Mouse (Mus musculus) CD8-positive naive resting alpha-beta T cell, adult 57 days (primary cell): ENCODE measurements around the gene Sycp1. TPM values are rescaled to one million over a fixed set of nuclear protein-coding genes. Genes with fewer than 3 reads are reported as not detected.

Experiments used
- total RNA-seq: library from RNA; stranded (reverse); gene quantifications from one replicate; pipeline ENCODE4 v1.2.4, GENCODE M21; 2023

Gene Sycp1
- total RNA-seq: not detected

DNA sequence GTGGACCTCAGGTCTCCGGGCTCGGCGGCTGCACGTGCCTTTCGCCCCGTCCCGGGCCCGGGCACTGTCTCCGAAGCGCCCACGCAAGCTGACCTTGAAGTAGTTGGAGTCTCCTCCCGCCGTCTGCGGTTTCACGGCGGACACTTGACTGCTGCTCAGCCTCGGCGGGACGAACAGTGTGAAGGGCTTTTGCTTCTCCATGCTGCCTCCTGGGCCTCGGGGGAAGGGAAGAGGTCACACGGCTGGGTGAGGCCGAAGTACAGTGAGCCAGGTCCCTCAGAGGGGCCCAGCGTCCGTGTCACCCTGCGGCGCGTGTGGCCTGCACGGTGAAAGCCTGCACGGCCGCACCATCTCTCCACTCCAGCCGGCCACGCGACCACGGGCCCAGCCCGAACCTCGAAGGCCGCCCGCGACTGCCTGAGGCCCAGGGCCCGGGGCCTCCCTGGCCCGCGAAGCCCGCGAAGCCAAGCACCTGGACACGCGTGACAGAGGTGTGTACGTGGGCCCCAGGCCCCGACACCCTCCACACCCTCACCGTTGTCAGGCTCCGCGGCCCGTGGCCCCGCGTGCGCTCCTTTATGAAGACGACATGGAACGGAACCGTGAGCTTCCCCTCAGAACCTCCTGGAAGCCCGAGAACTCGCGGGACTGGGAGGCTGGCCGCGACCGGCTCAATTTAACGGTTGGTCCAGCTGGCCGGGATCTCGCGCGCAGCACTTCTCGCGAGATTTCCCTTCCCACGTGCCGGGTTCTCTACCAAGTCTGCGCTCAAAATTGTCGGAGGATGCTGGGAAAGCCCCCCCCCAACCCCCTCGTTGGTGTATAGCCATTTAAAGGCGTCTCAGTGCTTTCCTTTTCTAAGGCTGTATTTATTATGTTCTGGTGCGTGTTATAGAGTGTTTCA is at the start of gene Sycp1:
Gene Sycp1 (minus strand): TSS at position 650 of the 904 bp plus-strand sequence.

DNA sequence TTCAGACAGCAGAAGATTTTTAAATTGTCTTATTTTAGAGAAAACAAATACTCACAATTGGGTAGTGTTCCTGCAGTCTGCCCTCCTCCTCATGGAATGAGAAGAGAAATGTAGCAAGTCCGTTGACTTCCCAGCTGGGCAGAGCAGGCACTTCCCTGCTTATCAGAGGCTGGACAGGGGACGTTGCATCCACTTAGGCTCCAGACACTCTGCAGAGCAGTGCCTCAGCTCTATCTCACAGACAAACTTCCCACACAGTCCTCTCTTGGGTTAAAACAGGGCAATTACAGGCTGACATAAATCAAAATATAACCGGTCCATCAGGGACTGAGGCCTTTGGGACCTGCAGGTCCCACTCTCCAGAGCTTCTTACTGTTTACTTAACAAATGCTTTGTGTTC is 28.1 kb upstream of the Sycp1 start, which contains the start of gene Nr1h5:
Gene Nr1h5 (minus strand): TSS at position 101 of the 400 bp plus-strand sequence.

DNA sequence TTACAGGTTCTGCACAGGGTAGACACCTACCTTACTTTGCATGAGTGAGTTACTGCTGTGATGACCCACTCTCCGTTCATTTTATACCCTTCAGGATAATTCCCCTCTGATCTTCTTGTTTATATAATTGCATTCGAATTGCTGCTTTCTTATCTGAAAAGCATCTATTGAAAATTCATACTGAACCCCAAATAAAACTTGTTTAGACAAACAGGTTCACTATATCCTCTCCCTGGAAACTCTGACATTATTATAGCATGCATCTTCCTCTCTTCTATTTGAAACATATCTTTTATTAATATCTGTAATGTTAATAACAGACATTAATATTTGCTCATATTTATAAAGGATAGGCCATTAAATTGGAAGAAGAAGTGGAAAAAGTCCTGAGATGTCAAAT is 153.3 kb downstream of the Sycp1 start, which contains the start of gene Tshb:
Gene Tshb (minus strand): TSS at position 101 of the 400 bp plus-strand sequence.

Other genes starting within 250 kb of the Sycp1 start
- gene Tspan2, start 201.6 kb downstream of the Sycp1 start, total RNA-seq: 0.55 TPM
- gene Tshb, start 153.4 kb downstream of the Sycp1 start, total RNA-seq: not detected
- gene Nr1h5, start 28.0 kb upstream of the Sycp1 start, total RNA-seq: not detected
- 141 TPM for gene Sike1, start 59.6 kb upstream of the Sycp1 start, total RNA-seq
- 436 TPM for gene Csde1, start 84.3 kb upstream of the Sycp1 start, total RNA-seq
- gene Nras, start 122.2 kb upstream of the Sycp1 start, total RNA-seq: 107 TPM
- gene Ampd1, start 137.9 kb upstream of the Sycp1 start, total RNA-seq: 13.4 TPM
- gene Dennd2c, start 166.5 kb upstream of the Sycp1 start, total RNA-seq: 2.0 TPM
- gene Bcas2, start 235.6 kb upstream of the Sycp1 start, total RNA-seq: 74.7 TPM